Mouse (Mus musculus) adrenal gland, postnatal 14 days (tissue): Measurements from ENCODE around the gene Fbxw5. TPM values are rescaled to one million over a fixed set of nuclear protein-coding genes. Genes with fewer than 3 reads are reported as not detected.
A peak's percentile ranks its signal among the peaks of the same experiment; 100 is the strongest.

ENCODE experiments used
- DNase-seq: peaks from one replicate; pipeline ENCODE4 v3.0.0; 2021; ENCODE audit warnings: mixed read lengths
- total RNA-seq: library from RNA; stranded (reverse); gene quantifications from 2 replicates; pipeline ENCODE4 v1.2.3, GENCODE M21; 2021

Fbxw5 gene
- total RNA-seq, 1 experiment from 2014 or later: 81.4 TPM

GRCm38 (mm10) chr2:25477967-25478675, 22.4 kb upstream of the Fbxw5 start:
- peak; percentile 78 for DNase-seq

GRCm38 (mm10) chr2:25479551-25480311, 20.8 kb upstream of the Fbxw5 start:
- DNase-seq: peak; percentile 55

- DNase-seq: no peak
Observed at GRCm38 (mm10) chr2:25480541-25480940, 20.0 kb upstream of the Fbxw5 start.

GRCm38 (mm10) chr2:25482969-25483368, 17.6 kb upstream of the Fbxw5 start:
- peak; percentile 65 for DNase-seq

- no peak for DNase-seq
Observed at GRCm38 (mm10) chr2:25484901-25485647, 15.5 kb upstream of the Fbxw5 start.

- no peak for DNase-seq
Observed at GRCm38 (mm10) chr2:25487965-25488670, 12.4 kb upstream of the Fbxw5 start.

GRCm38 (mm10) chr2:25488671-25489068, 11.9 kb upstream of the Fbxw5 start:
- DNase-seq: peak; percentile 55

- DNase-seq: no peak
Observed at GRCm38 (mm10) chr2:25492988-25493387, 7.6 kb upstream of the Fbxw5 start.

- DNase-seq: no peak
Observed at GRCm38 (mm10) chr2:25493476-25493961, 7.0 kb upstream of the Fbxw5 start, which contains the start of gene Lcn12. Gene Lcn12 (minus strand): TSS chr2:25493911.

- DNase-seq: no peak
Observed at GRCm38 (mm10) chr2:25496462-25496861, 4.1 kb upstream of the Fbxw5 start.

GRCm38 (mm10) chr2:25497846-25498575, 2.5 kb upstream of the Fbxw5 start:
- DNase-seq: no peak

GRCm38 (mm10) chr2:25498622-25499478, 1.7 kb upstream of the Fbxw5 start:
- DNase-seq: peak; percentile 37

GRCm38 (mm10) chr2:25500071-25500575, 427 bp upstream of the Fbxw5 start:
- no peak for DNase-seq

- DNase-seq: peak; percentile 38
Observed at GRCm38 (mm10) chr2:25501593-25502486, 1.3 kb downstream of the Fbxw5 start, which contains the start of gene C8g. Gene C8g (minus strand): TSS chr2:25501719.

GRCm38 (mm10) chr2:25502726-25503125, 2.2 kb downstream of the Fbxw5 start:
- no peak for DNase-seq

- no peak for DNase-seq
Observed at GRCm38 (mm10) chr2:25504538-25504937, 4.0 kb downstream of the Fbxw5 start.

- DNase-seq: no peak
Observed at GRCm38 (mm10) chr2:25505000-25505399, 4.5 kb downstream of the Fbxw5 start.

GRCm38 (mm10) chr2:25505860-25506259, 5.3 kb downstream of the Fbxw5 start:
- DNase-seq: no peak

- peak; percentile 54 for DNase-seq
Observed at GRCm38 (mm10) chr2:25506964-25507363, 6.4 kb downstream of the Fbxw5 start.
